Mouse (Mus musculus) liver, postnatal 0 days (tissue): Measurements from ENCODE around the gene Fbxo48.

Experiments used
- CTCF ChIP-seq: sonication (generic); IDR thresholded peaks from 2 replicates; pipeline ENCODE4 v1.5.1; 2016; ENCODE audit warnings: antibody characterized with exemption, low read depth
- EP300 ChIP-seq: IDR thresholded peaks from 2 replicates; pipeline ENCODE4 v1.6.1; 2016; ENCODE audit warnings: antibody characterized with exemption, low read depth, mild to moderate bottlenecking

DNA sequence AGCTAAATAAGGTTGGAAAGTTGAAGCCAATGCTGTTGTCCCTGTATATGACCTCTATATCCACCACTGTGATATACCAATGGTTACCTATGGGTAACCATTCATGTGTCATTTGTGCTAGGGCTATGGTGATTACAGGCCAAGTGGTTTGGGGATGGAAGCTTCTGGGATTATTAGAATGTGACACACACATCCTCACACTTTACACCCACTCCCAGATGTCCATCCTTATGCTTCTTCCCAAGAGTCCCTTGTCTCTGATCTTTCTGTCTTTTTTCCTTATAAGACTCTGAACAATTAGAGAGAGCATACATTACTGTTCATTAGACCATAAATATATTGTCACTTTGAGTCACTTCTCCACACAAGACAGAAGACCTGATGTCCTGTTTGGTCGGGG, 21.9 kb downstream of the Fbxo48 start:
- no peak for TF ChIP-seq CTCF
- TF ChIP-seq EP300, result no peak
